Mouse (Mus musculus) CH12.LX (cell line): ENCODE measurements around the gene Scarf2.

Experiments
- BHLHE40 ChIP-seq: IDR thresholded peaks from 2 replicates; pipeline ENCODE4 v1.6.1; 2011; ENCODE audit warnings: mild to moderate bottlenecking, low read depth, low read length, improper control_type of control experiment
- CTCF ChIP-seq, 2 experiments: IDR thresholded peaks in 1 of 2; conservative IDR thresholded peaks in 1 of 2; 2 replicates each; pipeline ENCODE4 v1.5.1; 2011 to 2012; ENCODE audit warnings: low read depth in 2 of 2, low read length in 2 of 2, improper control_type of control experiment in 1 of 2, inconsistent platforms in 1 of 2, mild to moderate bottlenecking in 1 of 2, moderate library complexity in 1 of 2
- EP300 ChIP-seq: IDR thresholded peaks from 2 replicates; pipeline ENCODE4 v1.6.1; 2011; ENCODE audit warnings: low read length, improper control_type of control experiment
- POLR2A ChIP-seq: IDR thresholded peaks from 2 replicates; pipeline ENCODE4 v1.6.1; 2011; ENCODE audit warnings: low read depth, mild to moderate bottlenecking, improper control_type of control experiment, low read length
- RCOR1 ChIP-seq: conservative IDR thresholded peaks from 2 replicates; pipeline ENCODE4 v1.6.1; 2012; ENCODE audit warnings: low read depth, mild to moderate bottlenecking, inconsistent platforms, low read length, improper control_type of control experiment
- SMC3 ChIP-seq: IDR thresholded peaks from 2 replicates; pipeline ENCODE4 v1.6.1; 2011; ENCODE audit warnings: low read depth, low read length, improper control_type of control experiment

GRCm38 (mm10) chr16:17760657-17761056, 36.4 kb upstream of the Scarf2 start:
- peak; percentile 31 for TF ChIP-seq SMC3
- no peak for TF ChIP-seq BHLHE40
- no peak for TF ChIP-seq RCOR1
- peak; percentile 27 to 56; a peak in 3 of 4 replicates for TF ChIP-seq CTCF (conservative IDR thresholded peaks at IDR 0.05 in 1 of 2, IDR thresholded peaks at IDR 0.05 in 1 of 2; ENCODE audit: low read depth in 2 of 2, low read length in 2 of 2)
- TF ChIP-seq EP300, result no peak
- no peak for TF ChIP-seq POLR2A
